Mouse (Mus musculus) liver, postnatal 0 days (tissue): ENCODE data around the gene Prtn3. TPM values are rescaled to one million over a fixed set of nuclear protein-coding genes. Genes with fewer than 3 reads are reported as not detected.

ENCODE experiments used
- ATAC-seq: fragments of 200-750 bp; cut with Nextera tagmentation; 2 replicates; pipeline ENCODE4 v1.8.0; 2017; ENCODE audit warnings: mild to moderate bottlenecking, moderate library complexity
- DNase-seq: peaks from one replicate; pipeline ENCODE4 v3.0.0-alpha.2; 2016
- H3K27ac ChIP-seq: fragments of 300-500 bp; sonication (generic); 2 replicates; pipeline ENCODE4 v1.5.1; 2014; ENCODE audit warnings: antibody characterized with exemption, moderate library complexity, mild to moderate bottlenecking, low read depth
- H3K27me3 ChIP-seq: fragments of 300-500 bp; sonication (generic); 2 replicates; pipeline ENCODE4 v1.6.1; 2014; ENCODE audit warnings: low read length, control low read depth, mixed read lengths; ENCODE audit not compliant: insufficient read depth
- H3K36me3 ChIP-seq: fragments of 300-500 bp; sonication (generic); replicated peaks from 2 replicates; pipeline ENCODE4 v1.6.1; 2014; ENCODE audit warnings: mild to moderate bottlenecking, control low read depth, low read length, moderate library complexity, mixed read lengths; ENCODE audit not compliant: insufficient read depth
- H3K4me1 ChIP-seq: fragments of 300-500 bp; sonication (generic); 2 replicates; pipeline ENCODE4 v1.6.1; 2014; ENCODE audit warnings: antibody characterized with exemption, mild to moderate bottlenecking, control low read depth; ENCODE audit not compliant: insufficient read depth
- H3K4me2 ChIP-seq: fragments of 300-500 bp; sonication (generic); 2 replicates; pipeline ENCODE4 v1.6.1; 2014; ENCODE audit warnings: low read depth, mild to moderate bottlenecking, low read length, moderate library complexity, mixed read lengths
- H3K4me3 ChIP-seq: fragments of 300-500 bp; sonication (generic); 2 replicates; pipeline ENCODE4 v1.5.1; 2014; ENCODE audit warnings: low read depth, low read length
- H3K9ac ChIP-seq: fragments of 300-500 bp; sonication (generic); replicated peaks from 2 replicates; pipeline ENCODE4 v1.6.1; 2014; ENCODE audit warnings: mild to moderate bottlenecking, moderate library complexity
- H3K9me3 ChIP-seq: fragments of 300-500 bp; sonication (generic); 2 replicates; pipeline ENCODE4 v1.6.1; 2016; ENCODE audit warnings: mild to moderate bottlenecking, control low read depth, low read length, mixed read lengths
- CTCF ChIP-seq: sonication (generic); IDR thresholded peaks from 2 replicates; pipeline ENCODE4 v1.5.1; 2016; ENCODE audit warnings: antibody characterized with exemption, low read depth
- EP300 ChIP-seq: IDR thresholded peaks from 2 replicates; pipeline ENCODE4 v1.6.1; 2016; ENCODE audit warnings: antibody characterized with exemption, low read depth, mild to moderate bottlenecking
- WGBS: fragments of 180-500 bp; shearing (Covaris S2); extraction: QIAGEN DNeasy Blood & Tissue Kit; methylation state at CpG from one replicate; pipeline ENCODE4 v1.1.7; 2014; ENCODE audit not compliant: insufficient replicate concordance; 5-methylcytosine and 5-hydroxymethylcytosine counted together
- polyA plus RNA-seq: library from polyadenylated mRNA; unstranded; fragments of >200 nt; fragmentation: Nextera tagmentation; extraction: Ambion mirVana; gene quantifications from 2 replicates; pipeline ENCODE4 v1.2.1, GENCODE M21; 2015

Gene Prtn3
- polyA plus RNA-seq, 1 experiment from 2014 or later: 123 TPM

DNA sequence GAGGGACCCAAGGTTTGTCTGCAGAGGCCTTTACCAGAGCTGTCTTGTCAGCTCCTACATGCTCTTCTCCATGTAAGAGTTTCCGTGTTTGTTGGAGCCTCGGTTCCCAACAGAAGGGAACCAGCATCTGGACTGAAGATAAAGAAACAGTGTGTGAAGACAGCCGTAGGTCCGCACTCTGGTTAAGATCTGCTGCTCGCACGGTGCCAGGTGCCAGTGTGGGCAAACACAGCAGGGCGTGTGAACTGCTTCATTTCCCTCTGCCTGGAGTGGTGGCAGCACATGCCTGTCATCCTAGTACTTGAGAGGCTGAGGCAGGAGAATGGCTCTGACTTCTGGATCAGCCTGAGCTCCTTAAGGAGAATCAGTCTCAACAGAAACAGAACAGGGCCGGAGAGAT, 2.4 kb upstream of the Prtn3 start:
- WGBS: 79% methylated on average over 8 of the region's 8 CpGs
- Histone ChIP-seq H3K27me3 (peaks cover 18% of the 10 kb centered on the region), H3K27ac (no peak overlapping the region), H3K9ac (no peak overlapping the region), H3K36me3 (no peaks in the 10 kb centered on the region), H3K4me1 (peaks cover 11% of the 10 kb centered on the region), H3K4me2 (no peak overlapping the region), H3K9me3 (no peaks in the 10 kb centered on the region), H3K4me3 (no peak overlapping the region)
- no peak for ATAC-seq
- TF ChIP-seq CTCF: no peak
- TF ChIP-seq EP300: no peak
- DNase-seq: no peak

DNA sequence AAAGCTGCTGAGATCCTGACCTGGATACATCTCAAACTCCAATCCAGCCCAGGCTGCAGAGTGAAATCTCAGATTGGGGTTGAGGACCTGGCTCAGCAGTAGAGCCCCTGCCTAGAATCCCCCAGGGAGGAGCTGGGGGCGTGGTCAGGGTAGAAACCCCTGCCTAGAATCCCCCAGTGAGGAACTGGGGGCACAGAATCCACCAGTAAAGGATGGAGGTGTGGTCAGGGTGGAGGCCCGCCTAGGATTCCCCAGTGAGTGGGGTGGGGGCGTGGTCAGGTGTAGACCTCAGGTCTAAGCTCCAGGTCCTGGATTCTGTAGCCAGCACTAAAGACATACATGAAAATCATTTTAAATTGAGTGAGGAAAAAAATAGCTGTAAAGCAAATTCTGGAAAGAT, 1.4 kb upstream of the Prtn3 start:
- H3K4me3 ChIP-seq: no peak overlapping the region
- no peaks in the 10 kb centered on the region for H3K36me3 ChIP-seq
- TF ChIP-seq EP300: no peak
- TF ChIP-seq CTCF: no peak
- no peak overlapping the region for H3K27ac ChIP-seq
- H3K9me3 ChIP-seq: no peaks in the 10 kb centered on the region
- WGBS: 35% methylated on average over 3 of the region's 3 CpGs
- H3K4me1 ChIP-seq: peaks cover 19% of the 10 kb centered on the region
- ATAC-seq: no peak
- H3K27me3 ChIP-seq: peaks cover 18% of the 10 kb centered on the region
- no peak for DNase-seq
- no peak overlapping the region for H3K4me2 ChIP-seq
- no peak overlapping the region for H3K9ac ChIP-seq

DNA sequence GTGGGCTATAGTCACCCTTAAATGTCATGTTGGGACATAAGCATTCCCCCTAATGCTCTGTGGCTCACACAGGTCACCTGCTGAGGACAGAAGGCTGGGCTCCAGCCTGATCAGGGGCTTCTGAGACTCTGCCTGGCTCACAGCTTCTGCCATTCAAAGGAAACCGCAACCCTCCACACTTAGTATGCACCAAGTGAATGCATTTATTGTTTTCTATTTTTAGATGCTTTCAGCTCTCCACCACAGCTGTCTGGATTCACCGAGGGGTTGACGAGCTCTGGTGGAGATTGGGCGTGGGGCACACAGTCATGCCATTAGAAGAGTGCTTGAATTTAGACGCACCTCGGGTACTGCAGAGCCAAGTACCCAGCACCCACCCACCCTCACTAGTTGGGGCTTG, 963 bp upstream of the Prtn3 start:
- no peak for DNase-seq
- Histone ChIP-seq H3K27ac (no peak overlapping the region), H3K4me1 (peaks cover 23% of the 10 kb centered on the region), H3K4me2 (peak overlapping the region; percentile 88), H3K9ac (no peak overlapping the region), H3K9me3 (no peaks in the 10 kb centered on the region), H3K36me3 (no peaks in the 10 kb centered on the region), H3K4me3 (no peak overlapping the region), H3K27me3 (peaks cover 18% of the 10 kb centered on the region)
- 16% methylated on average over 6 of the region's 6 CpGs for WGBS
- no peak for ATAC-seq
- TF ChIP-seq CTCF (no peak), EP300 (no peak)

GRCm38 (mm10) chr10:79873715-79874289, 474 bp upstream of the Prtn3 start:
- Histone ChIP-seq H3K27ac (no peak overlapping the region), H3K9ac (peak overlapping the region; percentile 55), H3K4me3 (peak overlapping the region; percentile 62), H3K27me3 (peaks cover 18% of the 10 kb centered on the region), H3K4me1 (peaks cover 27% of the 10 kb centered on the region), H3K4me2 (peak overlapping the region; percentile 88), H3K9me3 (no peaks in the 10 kb centered on the region), H3K36me3 (no peaks in the 10 kb centered on the region)
- TF ChIP-seq EP300 (no peak), CTCF (no peak)
- WGBS: 3% methylated on average over 26 of the region's 26 CpGs
- ATAC-seq: no peak
- no peak for DNase-seq

GRCm38 (mm10) chr10:79877174-79877573, 2.9 kb downstream of the Prtn3 start:
- peaks cover 56% of the 10 kb centered on the region for H3K4me1 ChIP-seq
- H3K9ac ChIP-seq: no peak overlapping the region
- ATAC-seq (no peak), DNase-seq (peak; percentile 67)
- no peaks in the 10 kb centered on the region for H3K36me3 ChIP-seq
- H3K9me3 ChIP-seq: no peaks in the 10 kb centered on the region
- H3K27ac ChIP-seq: peak overlapping the region; percentile 67
- H3K4me2 ChIP-seq: peak overlapping the region; percentile 55; the same call in 1 of the 2 replicates
- WGBS: 33% methylated on average over 1 of the region's 1 CpGs
- no peak overlapping the region for H3K4me3 ChIP-seq
- TF ChIP-seq EP300: no peak
- TF ChIP-seq CTCF: no peak
- H3K27me3 ChIP-seq: peaks cover 18% of the 10 kb centered on the region

GRCm38 (mm10) chr10:79877757-79878156, 3.5 kb downstream of the Prtn3 start:
- WGBS: 7% methylated on average over 12 of the region's 12 CpGs
- no peaks in the 10 kb centered on the region for H3K36me3 ChIP-seq
- 0 out of 2 replicates have a peak overlapping the region, but pooled peaks have one; percentile 0 for H3K4me3 ChIP-seq
- H3K9ac ChIP-seq: no peak overlapping the region
- DNase-seq (peak; percentile 74), ATAC-seq (peak; percentile 46)
- TF ChIP-seq CTCF (no peak), EP300 (peak; percentile 60; the same call in 1 of the 2 replicates)
- H3K4me1 ChIP-seq: peaks cover 62% of the 10 kb centered on the region
- peak overlapping the region; percentile 67 for H3K27ac ChIP-seq
- peak overlapping the region; percentile 55 for H3K4me2 ChIP-seq
- H3K9me3 ChIP-seq: no peaks in the 10 kb centered on the region
- H3K27me3 ChIP-seq: peaks cover 20% of the 10 kb centered on the region
